Mouse (Mus musculus) limb, embryonic 14.5 days (tissue): Measurements from ENCODE around the gene Trim15. TPM values are rescaled to one million over a fixed set of nuclear protein-coding genes. Genes with fewer than 3 reads are reported as not detected.

Experiments
- ATAC-seq: fragments of 200-750 bp; cut with Nextera tagmentation; 2 replicates; pipeline ENCODE4 v1.8.0; 2017; ENCODE audit warnings: low read depth, moderate number of reproducible peaks, moderate TSS enrichment; ENCODE audit not compliant: low FRiP score
- DNase-seq: peaks from one replicate; pipeline ENCODE4 v3.0.0-alpha.2; 2015; ENCODE audit warnings: low spot score
- H3K27ac ChIP-seq: fragments of 300-500 bp; sonication (generic); replicated peaks from 2 replicates; pipeline ENCODE4 v1.5.1; 2014; ENCODE audit warnings: low read depth, mild to moderate bottlenecking, low read length, moderate library complexity, mixed read lengths
- H3K27me3 ChIP-seq: fragments of 300-500 bp; sonication (generic); 2 replicates; pipeline ENCODE4 v1.6.1; 2014; ENCODE audit warnings: low read length, mixed read lengths; ENCODE audit not compliant: control insufficient read depth, insufficient read depth
- H3K36me3 ChIP-seq: fragments of 300-500 bp; sonication (generic); 2 replicates; pipeline ENCODE4 v1.6.1; 2014; ENCODE audit warnings: mild to moderate bottlenecking, low read length, moderate library complexity, mixed read lengths; ENCODE audit not compliant: control insufficient read depth, insufficient read depth
- H3K4me1 ChIP-seq: fragments of 300-500 bp; sonication (generic); 2 replicates; pipeline ENCODE4 v1.6.1; 2014; ENCODE audit warnings: antibody characterized with exemption, low read length, mixed read lengths; ENCODE audit not compliant: control insufficient read depth, insufficient read depth
- H3K4me2 ChIP-seq: fragments of 300-500 bp; sonication (generic); replicated peaks from 2 replicates; pipeline ENCODE4 v1.6.1; 2014; ENCODE audit warnings: low read depth, mild to moderate bottlenecking, low read length, moderate library complexity; ENCODE audit not compliant: severe bottlenecking
- H3K4me3 ChIP-seq: fragments of 300-500 bp; sonication (generic); replicated peaks from 2 replicates; pipeline ENCODE4 v1.5.1; 2014; ENCODE audit warnings: low read length
- H3K9ac ChIP-seq: fragments of 300-500 bp; sonication (generic); 2 replicates; pipeline ENCODE4 v1.6.1; 2014; ENCODE audit warnings: mild to moderate bottlenecking, low read depth, low read length, moderate library complexity; ENCODE audit not compliant: severe bottlenecking
- H3K9me3 ChIP-seq: fragments of 300-500 bp; sonication (generic); 2 replicates; pipeline ENCODE4 v1.6.1; 2016; ENCODE audit warnings: low read length; ENCODE audit not compliant: control insufficient read depth
- POLR2A ChIP-seq: fragments of 200-500 bp; IDR thresholded peaks from 2 replicates; pipeline ENCODE4 v1.8.0; 2012; ENCODE audit warnings: inconsistent platforms, mild to moderate bottlenecking, moderate library complexity, borderline replicate concordance; ENCODE audit not compliant: insufficient read depth, insufficient read length; ENCODE audit errors: extremely low read depth
- WGBS: fragments of 180-500 bp; shearing (Covaris S2); extraction: QIAGEN DNeasy Blood & Tissue Kit; methylation state at CpG from one replicate; pipeline ENCODE4 v1.1.7; 2014; 5-methylcytosine and 5-hydroxymethylcytosine counted together
- polyA plus RNA-seq, 2 experiments: library from polyadenylated mRNA; depleted of rRNA in 1 of 2; stranded (reverse) in 1 of 2; unstranded in 1 of 2; fragments of >200 nt; fragmentation: Nextera tagmentation in 1 of 2; extraction: Ambion mirVana in 1 of 2; gene quantifications; 2 replicates each; pipeline versions ENCODE4 v1.2.1 to v1.2.3; 2012 to 2014

Gene Trim15
- polyA plus RNA-seq, 2 experiments: 0.21 TPM; not detected in 1

GRCm38 (mm10) chr17:36851627-36852026, 15.4 kb downstream of the Trim15 start:
- Histone ChIP-seq H3K4me1 (no peaks in the 10 kb centered on the region), H3K36me3 (peaks cover 62% of the 10 kb centered on the region), H3K4me3 (no peak overlapping the region), H3K9me3 (no peaks in the 10 kb centered on the region), H3K27ac (no peak overlapping the region), H3K4me2 (no peak overlapping the region), H3K9ac (no peak overlapping the region), H3K27me3 (no peaks in the 10 kb centered on the region)
- DNase-seq (no peak), ATAC-seq (no peak)
- TF ChIP-seq POLR2A: no peak
- WGBS: 90% methylated on average over 5 of the region's 5 CpGs

GRCm38 (mm10) chr17:36851200-36851599, 15.8 kb downstream of the Trim15 start:
- WGBS: 76% methylated on average over 5 of the region's 5 CpGs
- TF ChIP-seq POLR2A: no peak
- H3K27me3 ChIP-seq: no peaks in the 10 kb centered on the region
- peaks cover 58% of the 10 kb centered on the region for H3K36me3 ChIP-seq
- no peak overlapping the region for H3K27ac ChIP-seq
- no peak for ATAC-seq
- H3K4me3 ChIP-seq: no peak overlapping the region
- no peak for DNase-seq
- no peaks in the 10 kb centered on the region for H3K4me1 ChIP-seq
- no peak overlapping the region for H3K9ac ChIP-seq
- H3K9me3 ChIP-seq: no peaks in the 10 kb centered on the region
- H3K4me2 ChIP-seq: no peak overlapping the region

GRCm38 (mm10) chr17:36849992-36850391, 17.0 kb downstream of the Trim15 start:
- H3K4me1 ChIP-seq: no peaks in the 10 kb centered on the region
- ATAC-seq (no peak), DNase-seq (no peak)
- no peak overlapping the region for H3K4me3 ChIP-seq
- no peak for TF ChIP-seq POLR2A
- H3K27ac ChIP-seq: no peak overlapping the region
- WGBS: 86% methylated on average over 2 of the region's 2 CpGs
- H3K9me3 ChIP-seq: no peaks in the 10 kb centered on the region
- peaks cover 46% of the 10 kb centered on the region for H3K36me3 ChIP-seq
- H3K4me2 ChIP-seq: no peak overlapping the region
- H3K9ac ChIP-seq: no peak overlapping the region
- no peaks in the 10 kb centered on the region for H3K27me3 ChIP-seq

GRCm38 (mm10) chr17:36848911-36849310, 18.1 kb downstream of the Trim15 start:
- H3K36me3 ChIP-seq: peaks cover 36% of the 10 kb centered on the region
- H3K27me3 ChIP-seq: no peaks in the 10 kb centered on the region
- H3K9ac ChIP-seq: no peak overlapping the region
- no peaks in the 10 kb centered on the region; the same call in 1 of the 2 replicates for H3K4me1 ChIP-seq
- H3K9me3 ChIP-seq: no peaks in the 10 kb centered on the region
- no peak for ATAC-seq
- no peak for DNase-seq
- H3K4me2 ChIP-seq: no peak overlapping the region
- WGBS: 66% methylated on average over 5 of the region's 5 CpGs
- H3K27ac ChIP-seq: no peak overlapping the region
- no peak overlapping the region for H3K4me3 ChIP-seq
- no peak for TF ChIP-seq POLR2A

- Histone ChIP-seq H3K27me3 (no peaks in the 10 kb centered on the region), H3K9ac (no peak overlapping the region), H3K4me1 (no peaks in the 10 kb centered on the region; the same call in 1 of the 2 replicates), H3K4me3 (no peak overlapping the region), H3K27ac (no peak overlapping the region), H3K4me2 (no peak overlapping the region), H3K36me3 (peaks cover 4% of the 10 kb centered on the region; the same call in 1 of the 2 replicates), H3K9me3 (no peaks in the 10 kb centered on the region)
- DNase-seq: no peak
- no peak for ATAC-seq
- WGBS: 67% methylated on average over 1 of the region's 1 CpGs
- no peak for TF ChIP-seq POLR2A
These were observed 22.3 kb downstream of the Trim15 start for GRCm38 (mm10) chr17:36844725-36845124.

- Histone ChIP-seq H3K4me1 (no peaks in the 10 kb centered on the region; the same call in 1 of the 2 replicates), H3K9ac (no peak overlapping the region), H3K4me3 (no peak overlapping the region), H3K9me3 (no peaks in the 10 kb centered on the region), H3K36me3 (peaks cover 4% of the 10 kb centered on the region; the same call in 1 of the 2 replicates), H3K27me3 (no peaks in the 10 kb centered on the region), H3K27ac (no peak overlapping the region), H3K4me2 (no peak overlapping the region)
- ATAC-seq (no peak), DNase-seq (no peak)
- TF ChIP-seq POLR2A: no peak
These were observed 22.7 kb downstream of the Trim15 start for GRCm38 (mm10) chr17:36844286-36844719.
